Mouse (Mus musculus) cerebellum, adult (tissue): ENCODE measurements around the gene Btg1-ps2.
"Not testable (repeated sequence)": the region's sequence is repeated elsewhere in the genome, so short reads cannot be mapped to it uniquely, and the experiment has no call there.

Source experiments
- ATAC-seq: cut with Nextera tagmentation; 2 replicates; pipeline ENCODE4 v1.9.2; 2017; ENCODE audit warnings: mild to moderate bottlenecking, moderate library complexity, mixed read lengths; ENCODE audit not compliant: insufficient number of reproducible peaks, low FRiP score, low TSS enrichment

The Btg1-ps2 gene

DNA sequence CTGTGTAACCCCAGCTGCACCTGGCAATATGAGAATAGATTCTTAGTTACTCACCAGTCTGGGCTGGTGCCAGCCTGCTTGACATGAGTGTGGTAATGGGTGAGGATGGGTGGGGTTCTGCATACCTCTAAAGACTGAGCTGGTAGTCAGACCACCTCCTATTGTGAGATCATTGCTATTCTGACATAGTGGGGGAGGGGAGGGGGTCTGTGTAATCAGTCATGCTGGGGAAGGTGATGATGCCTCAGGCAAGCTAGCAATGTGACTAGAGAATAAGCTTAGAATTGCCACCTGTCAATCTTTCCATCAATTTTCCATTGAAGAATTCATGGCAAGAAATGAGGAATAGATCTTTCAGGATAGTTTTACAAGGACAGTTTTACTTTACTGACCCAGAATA lies at the start of gene Btg1-ps2:
Gene Btg1-ps2, minus strand, starts transcription at position 101 of the 400 bp plus-strand sequence.
- not testable (repeated sequence) for ATAC-seq

DNA sequence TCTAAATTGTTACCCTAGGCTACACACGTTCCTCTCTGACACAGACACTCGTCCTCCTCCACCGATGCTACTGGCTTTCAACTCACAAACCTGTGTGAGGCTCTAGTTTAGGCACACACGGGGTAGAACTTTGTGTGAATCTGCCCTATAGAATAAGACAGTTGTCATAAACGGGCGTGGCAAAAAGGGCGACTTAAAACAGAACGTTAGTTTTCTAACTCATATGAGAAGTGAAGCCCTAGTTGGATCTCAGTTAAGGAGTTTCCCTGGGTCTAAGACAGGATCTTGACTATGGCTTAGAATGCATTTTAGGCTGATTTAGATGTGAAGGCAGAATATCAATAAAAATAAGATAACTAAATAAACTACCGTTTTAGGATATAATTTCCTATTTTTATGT lies 42.1 kb upstream of the Btg1-ps2 start, which contains the start of gene Rhox11:
Gene Rhox11, minus strand, starts transcription at position 101 of the 400 bp plus-strand sequence.
- ATAC-seq, result no peak

DNA sequence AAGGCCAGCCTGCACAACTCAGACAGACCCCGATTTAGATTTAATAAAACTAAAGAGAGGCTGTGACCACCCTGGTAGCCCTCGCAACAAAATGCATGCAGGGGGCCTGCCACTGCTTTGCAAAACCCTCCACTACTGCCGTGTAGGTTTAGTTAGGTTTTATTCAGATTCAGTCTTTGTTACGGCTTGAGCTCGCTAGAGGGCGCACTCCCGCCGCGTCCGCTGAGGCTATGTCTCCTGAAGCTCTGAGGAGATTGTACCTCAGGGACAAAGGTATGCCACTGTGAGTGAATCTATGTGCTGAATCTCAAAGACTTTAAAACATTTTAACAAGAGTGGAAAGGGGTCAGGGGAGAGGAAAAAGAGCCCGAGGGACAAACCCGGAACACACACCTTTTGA lies 41.3 kb upstream of the Btg1-ps2 start:
- ATAC-seq, result no peak

DNA sequence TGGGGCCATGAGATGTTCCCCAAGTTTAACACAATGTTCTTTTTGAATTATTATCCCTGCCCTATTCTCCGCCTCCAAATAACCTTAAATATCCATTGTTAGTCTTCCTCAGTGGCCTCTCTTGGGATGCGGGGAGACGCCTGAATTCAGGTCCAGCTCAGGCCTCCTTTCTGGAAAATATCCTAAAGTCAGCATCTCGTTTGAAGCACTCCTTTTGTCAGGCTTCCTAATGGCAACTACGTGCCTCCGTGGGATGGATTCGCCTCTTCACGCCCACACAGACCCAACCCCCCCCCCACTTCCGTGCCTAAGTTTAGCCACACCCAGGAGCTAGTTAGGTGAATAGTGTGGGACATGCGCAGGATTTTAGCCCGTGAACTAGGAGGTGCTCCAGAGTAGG lies 23.3 kb upstream of the Btg1-ps2 start, which contains the start of gene Rhox10:
Gene Rhox10, plus strand, starts transcription at position 301 of the 400 bp plus-strand sequence.
- ATAC-seq, result no peak

DNA sequence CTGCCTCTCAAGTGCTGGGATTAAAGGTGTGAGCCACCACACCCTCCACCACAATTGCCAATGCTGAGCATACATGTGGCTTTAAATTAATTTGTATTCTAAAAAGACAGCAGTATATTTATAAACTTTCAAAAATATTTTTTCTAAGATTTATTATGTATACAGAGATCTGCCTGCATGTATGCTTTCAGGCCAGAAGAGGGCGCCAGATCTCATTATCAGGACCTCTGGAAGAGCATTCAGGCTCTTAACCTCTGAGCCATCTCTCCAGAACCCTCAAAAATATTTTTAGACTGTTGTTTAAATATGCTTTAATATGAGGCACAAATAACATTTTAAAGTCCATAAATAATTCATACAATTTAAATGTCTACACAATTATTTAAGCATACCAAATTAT lies 18.6 kb upstream of the Btg1-ps2 start:
- no peak for ATAC-seq

DNA sequence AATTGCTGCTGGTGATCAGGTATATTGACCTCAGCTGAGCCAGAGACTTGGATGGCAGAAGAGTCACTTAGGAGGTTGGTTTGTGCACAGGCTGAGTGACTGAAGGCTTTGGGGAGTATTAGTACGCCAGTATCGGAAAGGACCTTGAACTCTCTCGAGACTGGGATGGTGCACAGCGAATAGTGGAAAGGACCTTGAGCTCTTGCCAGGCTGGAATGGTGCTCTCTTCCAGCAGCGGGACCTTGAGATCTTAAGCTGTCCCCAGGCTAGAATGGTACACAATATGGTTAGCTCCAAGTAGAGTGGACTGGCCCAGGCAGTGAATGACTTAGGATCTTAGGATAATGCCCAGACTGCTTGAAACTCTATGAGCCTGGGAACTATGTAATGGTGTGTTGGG lies 3.2 kb downstream of the Btg1-ps2 start:
- no peak for ATAC-seq

DNA sequence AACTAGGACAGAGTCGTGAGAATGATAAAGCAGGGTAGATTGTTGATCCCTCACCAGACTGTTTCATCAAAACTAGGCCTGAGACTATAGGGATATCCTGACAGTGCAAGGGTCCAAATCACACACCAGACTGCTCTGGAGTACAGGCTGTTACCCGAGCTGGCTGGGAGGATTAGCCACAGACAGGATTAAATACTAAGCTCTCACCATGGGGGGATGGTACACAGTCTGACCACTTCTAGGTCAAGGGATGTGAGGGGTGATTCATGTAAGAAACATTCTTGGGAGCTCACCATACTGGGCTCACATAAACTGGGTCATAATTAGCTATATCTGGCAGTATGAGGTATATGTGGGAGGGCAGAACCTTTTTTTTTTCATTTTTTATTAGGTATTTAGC lies 9.1 kb downstream of the Btg1-ps2 start:
- no peak for ATAC-seq

DNA sequence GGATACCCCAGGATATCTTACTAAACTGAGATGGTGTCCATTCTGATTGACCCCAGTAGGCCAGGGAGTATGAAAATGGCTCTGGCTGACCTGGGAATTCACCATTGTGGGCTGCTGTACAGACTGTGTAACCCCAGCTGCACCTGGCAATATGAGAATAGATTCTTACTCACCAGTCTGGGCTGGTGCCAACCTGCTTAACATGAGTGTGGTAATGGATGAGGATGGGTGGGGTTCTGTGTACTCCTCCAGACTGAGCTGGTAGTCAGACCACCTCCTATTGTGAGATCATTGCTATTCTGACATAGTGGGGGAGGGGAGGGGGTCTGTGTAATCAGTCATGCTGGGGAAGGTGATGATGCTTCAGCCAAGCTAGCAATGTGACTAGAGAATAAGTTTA lies 24.3 kb downstream of the Btg1-ps2 start, which contains the start of gene Btg1-ps1:
Gene Btg1-ps1, minus strand, starts transcription at position 219 of the 400 bp plus-strand sequence.
- ATAC-seq, result not testable (repeated sequence)

DNA sequence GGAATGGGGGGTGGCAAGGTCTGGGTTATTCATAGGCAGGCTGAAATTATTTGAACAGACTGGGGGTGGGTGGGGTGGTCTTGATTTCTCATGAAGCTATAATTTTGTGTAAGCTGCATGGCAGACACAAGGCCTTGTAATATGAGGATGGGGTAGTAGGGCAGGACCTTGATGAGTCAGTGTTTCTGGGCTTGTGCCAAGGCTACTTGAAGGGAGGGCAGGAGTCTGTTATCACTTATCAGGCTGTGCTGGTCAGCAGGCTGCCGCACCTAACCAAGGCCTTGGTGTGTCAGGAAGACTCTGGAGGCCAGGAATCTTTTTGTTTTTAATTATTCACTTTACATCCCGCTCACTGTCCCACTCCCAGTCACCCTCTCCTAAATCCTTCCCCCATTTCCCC lies 34.2 kb downstream of the Btg1-ps2 start:
- ATAC-seq, result no peak
